Mouse (Mus musculus) myocyte (in vitro differentiated cells): Measurements from ENCODE around the gene Lst1. TPM values are rescaled to one million over a fixed set of nuclear protein-coding genes. Genes with fewer than 3 reads are reported as not detected.
A peak's percentile ranks its signal among the peaks of the same experiment; 100 is the strongest.
"Not testable (repeated sequence)": the region's sequence is repeated elsewhere in the genome, so short reads cannot be mapped to it uniquely, and the experiment has no call there.

Experiments
- H3K27me3 ChIP-seq: one replicate; pipeline ENCODE4 v1.6.1; 2011; ENCODE audit not compliant: control insufficient read depth, insufficient read depth, insufficient read length
- H3K36me3 ChIP-seq: one replicate; pipeline ENCODE4 v1.6.1; 2011; ENCODE audit not compliant: control insufficient read depth, insufficient read depth
- H3K4me2 ChIP-seq: one replicate; pipeline ENCODE4 v1.6.1; 2011; ENCODE audit warnings: low read depth, control low read depth
- H3K4me3 ChIP-seq: one replicate; pipeline ENCODE4 v1.5.1; 2011; ENCODE audit warnings: mild to moderate bottlenecking, control low read depth, moderate library complexity
- H3K79me2 ChIP-seq: one replicate; pipeline ENCODE4 v1.6.1; 2011; ENCODE audit not compliant: control insufficient read depth, insufficient read depth
- H3ac ChIP-seq: one replicate; pipeline ENCODE4 v1.6.1; 2011; ENCODE audit not compliant: control insufficient read depth, insufficient read length
- CEBPB ChIP-seq: IDR thresholded peaks from 2 replicates; pipeline ENCODE4 v1.6.1; 2011; ENCODE audit warnings: mild to moderate bottlenecking, moderate library complexity; ENCODE audit not compliant: poor library complexity, insufficient read depth, severe bottlenecking
- E2F4 ChIP-seq: IDR thresholded peaks from one replicate; pipeline ENCODE4 v1.6.1; 2011; ENCODE audit warnings: mild to moderate bottlenecking, control low read depth, moderate library complexity; ENCODE audit not compliant: insufficient read depth
- MAX ChIP-seq: IDR thresholded peaks from one replicate; pipeline ENCODE4 v1.6.1; 2011; ENCODE audit warnings: low read depth, mild to moderate bottlenecking, control low read depth
- MYOD1 ChIP-seq, 3 experiments: IDR thresholded peaks; one replicate each; pipeline ENCODE4 v1.6.1; 2011; ENCODE audit warnings: control low read depth in 2 of 3, low read depth in 2 of 3, mild to moderate bottlenecking in 2 of 3, moderate library complexity in 1 of 3; ENCODE audit not compliant: insufficient read length in 2 of 3, control insufficient read depth in 1 of 3
- MYOG ChIP-seq, 3 experiments: IDR thresholded peaks; one replicate each; pipeline ENCODE4 v1.6.1; 2011; ENCODE audit warnings: control low read depth in 2 of 3, low read depth in 2 of 3, mild to moderate bottlenecking in 2 of 3; ENCODE audit not compliant: insufficient read length in 2 of 3, control insufficient read depth in 1 of 3, insufficient read depth in 1 of 3
- POLR2A ChIP-seq: IDR thresholded peaks from one replicate; pipeline ENCODE4 v1.6.1; 2011; ENCODE audit warnings: low read depth, mild to moderate bottlenecking, control low read depth, moderate library complexity; ENCODE audit not compliant: insufficient read length
- POLR2AphosphoS2 ChIP-seq: IDR thresholded peaks from one replicate; pipeline ENCODE4 v1.6.1; 2011; ENCODE audit warnings: low read depth, control low read depth; ENCODE audit not compliant: insufficient read length
- REST ChIP-seq: IDR thresholded peaks from one replicate; pipeline ENCODE4 v1.6.1; 2011; ENCODE audit warnings: mild to moderate bottlenecking, control low read depth, moderate library complexity; ENCODE audit not compliant: insufficient read depth, insufficient read length
- SRF ChIP-seq: IDR thresholded peaks from one replicate; pipeline ENCODE4 v1.6.1; 2011; ENCODE audit warnings: low read depth; ENCODE audit not compliant: control insufficient read depth, insufficient read length
- TCF12 ChIP-seq: IDR thresholded peaks from one replicate; pipeline ENCODE4 v1.6.1; 2011; ENCODE audit warnings: mild to moderate bottlenecking, control low read depth; ENCODE audit not compliant: poor library complexity, insufficient read depth, severe bottlenecking
- TCF3 ChIP-seq: IDR thresholded peaks from one replicate; pipeline ENCODE4 v1.6.1; 2011; ENCODE audit warnings: low read depth, control low read depth; ENCODE audit not compliant: insufficient read length
- USF1 ChIP-seq: IDR thresholded peaks from one replicate; pipeline ENCODE4 v1.6.1; 2011; ENCODE audit warnings: low read depth, mild to moderate bottlenecking, control low read depth, moderate library complexity
- polyA plus RNA-seq: library from polyadenylated mRNA; unstranded; fragments of >200 nt; fragmentation: generic; extraction: Trizol; gene quantifications from one replicate; pipeline ENCODE4 v1.2.1, GENCODE M21; 2012; ENCODE audit warnings: missing spikeins

Lst1 gene
- polyA plus RNA-seq, 1 experiment: 4.3 TPM

- H3K4me2 ChIP-seq: peak overlapping the region; percentile 80
- TF ChIP-seq POLR2A (peak; percentile 85), REST (peak; percentile 44), E2F4 (no peak), MYOG (IDR thresholded peaks at IDR 0.05; ENCODE audit: control insufficient read depth in 1 of 3, insufficient read depth in 1 of 3, insufficient read length in 2 of 3, low read depth in 2 of 3) (peak in 2 of 3 experiments; percentile 21 to 43), CEBPB (no peak), POLR2AphosphoS2 (peak; percentile 81), MYOD1 (IDR thresholded peaks at IDR 0.05; ENCODE audit: control insufficient read depth in 1 of 3, insufficient read length in 2 of 3, low read depth in 2 of 3) (peak in 1 of 3 experiments; percentile 31)
- H3K36me3 ChIP-seq: peaks cover 5% of the 10 kb centered on the region
Observed at GRCm38 (mm10) chr17:35234903-35235302, 46.7 kb upstream of the Lst1 start.

GRCm38 (mm10) chr17:35234090-35234489 lies 45.9 kb upstream of the Lst1 start:
- Histone ChIP-seq H3K79me2 (peaks cover 21% of the 10 kb centered on the region), H3ac (peak overlapping the region; percentile 80), H3K4me2 (peak overlapping the region; percentile 80), H3K36me3 (peaks cover 12% of the 10 kb centered on the region), H3K4me3 (peak overlapping the region; percentile 94)
- H3K27me3 ChIP-seq: not testable (repeated sequence)

More at GRCm38 (mm10) chr17:35234903-35235302, 46.7 kb upstream of the Lst1 start:
- Histone ChIP-seq H3ac (peak overlapping the region; percentile 80), H3K79me2 (peaks cover 21% of the 10 kb centered on the region), H3K27me3 (no peaks in the 10 kb centered on the region), H3K4me3 (peak overlapping the region; percentile 94)

DNA sequence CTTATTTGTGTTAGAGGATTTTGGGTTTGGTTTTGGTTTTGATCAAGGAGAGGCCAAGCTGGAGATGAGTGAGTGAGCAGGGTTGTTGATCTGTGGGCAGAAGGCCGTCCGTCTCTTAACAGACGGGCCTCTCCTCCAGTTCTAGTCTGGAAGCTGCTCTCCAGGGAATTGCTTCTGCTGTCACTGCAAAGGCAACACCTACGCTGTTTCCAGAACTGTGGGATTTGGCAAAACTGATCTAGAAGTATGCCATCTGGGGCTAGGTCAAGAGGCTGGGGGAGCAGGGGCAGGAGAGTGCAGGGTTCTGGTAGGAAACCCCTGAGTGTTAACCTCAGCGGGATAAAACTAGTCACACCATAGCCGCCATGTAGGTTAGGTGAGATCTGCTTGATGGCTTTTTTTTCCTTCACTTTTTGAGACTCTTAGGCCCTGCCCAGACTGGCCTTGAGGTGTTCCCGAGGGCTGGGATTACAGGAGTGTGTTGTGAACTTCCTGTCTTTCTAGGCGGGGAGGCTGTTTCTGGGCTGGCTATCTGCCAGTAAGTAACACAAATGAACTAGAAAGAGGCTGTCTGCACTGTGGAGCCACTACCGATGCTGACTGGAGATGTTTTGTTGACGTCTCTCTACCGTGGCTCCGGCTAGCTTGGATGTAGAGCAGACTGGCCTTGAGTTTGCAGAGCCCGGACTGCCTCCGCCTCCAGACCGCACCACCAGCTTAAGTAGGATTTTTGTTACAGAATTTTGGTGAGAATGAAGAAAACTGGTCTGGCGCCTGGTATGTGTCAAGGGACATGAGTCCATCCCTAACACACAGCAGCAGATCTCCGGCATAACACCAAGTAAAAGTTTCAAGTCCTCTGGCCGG lies 45.1 kb upstream of the Lst1 start, which contains the start of gene Atp6v1g2:
TSS of gene Atp6v1g2 (plus strand) at position 547 of the 867 bp plus-strand sequence.
- peak within 1 kb of the TSS; percentile 94 for H3K4me3 ChIP-seq
- H3ac ChIP-seq: peak within 1 kb of the TSS; percentile 80
- H3K27me3 ChIP-seq: no peaks in the 10 kb centered on the region
- peak within 1 kb of the TSS; percentile 80 for H3K4me2 ChIP-seq
- peaks cover 21% of the 10 kb centered on the region for H3K79me2 ChIP-seq
- TF ChIP-seq TCF3 (no peak), E2F4 (no peak), MYOD1 (IDR thresholded peaks at IDR 0.05; ENCODE audit: control insufficient read depth in 1 of 3, insufficient read length in 2 of 3, low read depth in 2 of 3) (no peak), REST (no peak), POLR2AphosphoS2 (no peak)
- peaks cover 14% of the 10 kb centered on the region for H3K36me3 ChIP-seq

DNA sequence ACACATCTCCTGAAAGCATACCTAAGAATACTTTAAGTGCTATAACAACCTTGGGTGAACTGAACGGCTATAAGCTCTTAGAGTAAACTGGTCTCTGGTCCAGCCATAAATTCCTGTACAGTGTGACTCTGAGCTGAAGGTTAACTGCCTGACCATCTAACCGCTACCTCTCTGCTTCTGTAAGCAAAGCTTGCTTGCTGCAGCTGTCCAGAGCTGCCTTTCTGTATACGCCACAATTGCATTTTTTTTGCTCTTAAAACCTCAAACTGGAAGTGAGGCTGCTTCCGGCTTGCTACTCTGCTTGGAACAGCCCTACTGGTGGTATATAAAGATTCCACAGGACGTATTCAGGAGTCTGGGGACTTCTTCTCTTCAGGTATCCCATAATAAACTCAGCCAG lies 44.4 kb upstream of the Lst1 start:
- H3K27me3 ChIP-seq: no peaks in the 10 kb centered on the region
- no peak overlapping the region for H3K4me3 ChIP-seq
- H3ac ChIP-seq: no peak overlapping the region
- no peak for TF ChIP-seq MYOD1 (IDR thresholded peaks at IDR 0.05; ENCODE audit: control insufficient read depth in 1 of 3, insufficient read length in 2 of 3, low read depth in 2 of 3)
- no peak for TF ChIP-seq TCF12
- no peak for TF ChIP-seq TCF3
- TF ChIP-seq REST: no peak
- TF ChIP-seq MYOG (IDR thresholded peaks at IDR 0.05; ENCODE audit: control insufficient read depth in 1 of 3, insufficient read depth in 1 of 3, insufficient read length in 2 of 3, low read depth in 2 of 3): no peak
- no peak for TF ChIP-seq CEBPB
- no peak overlapping the region for H3K4me2 ChIP-seq
- peaks cover 21% of the 10 kb centered on the region for H3K79me2 ChIP-seq
- peaks cover 14% of the 10 kb centered on the region for H3K36me3 ChIP-seq

DNA sequence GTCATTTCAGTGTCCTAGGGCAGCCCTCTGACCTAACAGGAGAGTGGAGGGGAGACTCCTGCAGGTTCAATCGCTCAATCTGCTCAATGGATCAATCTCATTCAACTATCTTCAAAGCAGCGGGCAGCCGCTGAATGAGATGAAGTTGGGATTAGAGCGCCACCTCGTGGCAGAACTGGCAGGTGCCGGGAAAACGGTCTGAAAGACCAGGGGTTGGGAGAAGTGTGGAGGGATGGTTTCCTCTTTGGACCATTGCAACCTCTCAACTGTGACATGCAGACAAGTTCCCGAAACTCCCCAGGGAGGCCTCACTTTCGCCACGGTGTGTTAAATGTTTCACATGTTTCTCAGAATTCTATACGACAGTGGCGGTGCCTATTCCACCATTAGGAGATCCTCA lies 43.8 kb upstream of the Lst1 start:
- Histone ChIP-seq H3K4me3 (no peak overlapping the region), H3K79me2 (peaks cover 21% of the 10 kb centered on the region), H3ac (no peak overlapping the region), H3K36me3 (peaks cover 14% of the 10 kb centered on the region), H3K4me2 (no peak overlapping the region), H3K27me3 (no peaks in the 10 kb centered on the region)
- TF ChIP-seq MYOG (IDR thresholded peaks at IDR 0.05; ENCODE audit: control insufficient read depth in 1 of 3, insufficient read depth in 1 of 3, insufficient read length in 2 of 3, low read depth in 2 of 3) (no peak), POLR2AphosphoS2 (no peak), CEBPB (no peak), TCF12 (no peak), TCF3 (no peak), USF1 (no peak), E2F4 (no peak), SRF (no peak), MAX (no peak), REST (no peak), POLR2A (no peak)

GRCm38 (mm10) chr17:35231022-35231421 lies 42.8 kb upstream of the Lst1 start:
- TF ChIP-seq POLR2AphosphoS2: no peak
- no peak for TF ChIP-seq MYOD1 (IDR thresholded peaks at IDR 0.05; ENCODE audit: control insufficient read depth in 1 of 3, insufficient read length in 2 of 3, low read depth in 2 of 3)
- no peak for TF ChIP-seq MYOG (IDR thresholded peaks at IDR 0.05; ENCODE audit: control insufficient read depth in 1 of 3, insufficient read depth in 1 of 3, insufficient read length in 2 of 3, low read depth in 2 of 3)
- TF ChIP-seq USF1: no peak
- no peak for TF ChIP-seq E2F4
- no peak for TF ChIP-seq SRF
- no peak for TF ChIP-seq MAX
- no peak for TF ChIP-seq REST
- TF ChIP-seq TCF12: no peak
- TF ChIP-seq CEBPB: no peak
- no peak for TF ChIP-seq POLR2A
- no peak for TF ChIP-seq TCF3
- no peak overlapping the region for H3K4me3 ChIP-seq
- H3K4me2 ChIP-seq: no peak overlapping the region
- H3K79me2 ChIP-seq: peaks cover 21% of the 10 kb centered on the region
- H3ac ChIP-seq: no peak overlapping the region
- peaks cover 14% of the 10 kb centered on the region for H3K36me3 ChIP-seq
- no peaks in the 10 kb centered on the region for H3K27me3 ChIP-seq
